Mouse (Mus musculus) neural tube, embryonic 11.5 days (tissue): ENCODE data around the gene Slc25a30. TPM values are rescaled to one million over a fixed set of nuclear protein-coding genes. Genes with fewer than 3 reads are reported as not detected.
A peak's percentile ranks its signal among the peaks of the same experiment; 100 is the strongest.

Experiments used
- ATAC-seq: fragments of 200-750 bp; cut with Nextera tagmentation; 2 replicates; pipeline ENCODE4 v1.8.0; 2017; ENCODE audit warnings: moderate number of reproducible peaks, mild to moderate bottlenecking, moderate TSS enrichment, moderate library complexity; ENCODE audit not compliant: insufficient read depth, low FRiP score, low TSS enrichment
- DNase-seq: peaks from one replicate; pipeline ENCODE4 v3.0.0-alpha.2; 2015; ENCODE audit warnings: low spot score
- H3K27ac ChIP-seq: fragments of 300-500 bp; sonication (generic); 2 replicates; pipeline ENCODE4 v1.5.1; 2014; ENCODE audit warnings: low read depth, mild to moderate bottlenecking, low read length
- H3K27me3 ChIP-seq: fragments of 300-500 bp; sonication (generic); 2 replicates; pipeline ENCODE4 v1.6.1; 2014; ENCODE audit warnings: mild to moderate bottlenecking, low read length, mixed read lengths; ENCODE audit not compliant: control insufficient read depth, insufficient read depth
- H3K36me3 ChIP-seq: fragments of 300-500 bp; sonication (generic); 2 replicates; pipeline ENCODE4 v1.6.1; 2014; ENCODE audit warnings: mild to moderate bottlenecking, low read length, moderate library complexity, mixed read lengths; ENCODE audit not compliant: control insufficient read depth, insufficient read depth
- H3K4me1 ChIP-seq: fragments of 300-500 bp; sonication (generic); 2 replicates; pipeline ENCODE4 v1.6.1; 2014; ENCODE audit warnings: low read length, mixed read lengths; ENCODE audit not compliant: control insufficient read depth, insufficient read depth
- H3K4me2 ChIP-seq: fragments of 300-500 bp; sonication (generic); 2 replicates; pipeline ENCODE4 v1.6.1; 2014; ENCODE audit warnings: low read depth, mild to moderate bottlenecking, moderate library complexity
- H3K4me3 ChIP-seq: fragments of 300-500 bp; sonication (generic); 2 replicates; pipeline ENCODE4 v1.5.1; 2014; ENCODE audit warnings: low read depth, low read length
- H3K9ac ChIP-seq: fragments of 300-500 bp; sonication (generic); 2 replicates; pipeline ENCODE4 v1.6.1; 2014; ENCODE audit warnings: mild to moderate bottlenecking, low read length
- H3K9me3 ChIP-seq: fragments of 300-500 bp; sonication (generic); 2 replicates; pipeline ENCODE4 v1.6.1; 2016; ENCODE audit warnings: low read length; ENCODE audit not compliant: control insufficient read depth
- whole genome bisulfite sequencing: fragments of 180-500 bp; shearing (Covaris S2); extraction: QIAGEN DNeasy Blood & Tissue Kit; methylation state at CpG from one replicate; pipeline ENCODE4 v1.1.7; 2014; 5-methylcytosine and 5-hydroxymethylcytosine counted together
- polyA plus RNA-seq: library from polyadenylated mRNA; unstranded; fragments of >200 nt; fragmentation: Nextera tagmentation; extraction: Ambion mirVana; gene quantifications from 2 replicates; pipeline ENCODE4 v1.2.1, GENCODE M21; 2014

The Slc25a30 gene
- polyA plus RNA-seq, 1 experiment from 2014 or later = 7.9 TPM

DNA sequence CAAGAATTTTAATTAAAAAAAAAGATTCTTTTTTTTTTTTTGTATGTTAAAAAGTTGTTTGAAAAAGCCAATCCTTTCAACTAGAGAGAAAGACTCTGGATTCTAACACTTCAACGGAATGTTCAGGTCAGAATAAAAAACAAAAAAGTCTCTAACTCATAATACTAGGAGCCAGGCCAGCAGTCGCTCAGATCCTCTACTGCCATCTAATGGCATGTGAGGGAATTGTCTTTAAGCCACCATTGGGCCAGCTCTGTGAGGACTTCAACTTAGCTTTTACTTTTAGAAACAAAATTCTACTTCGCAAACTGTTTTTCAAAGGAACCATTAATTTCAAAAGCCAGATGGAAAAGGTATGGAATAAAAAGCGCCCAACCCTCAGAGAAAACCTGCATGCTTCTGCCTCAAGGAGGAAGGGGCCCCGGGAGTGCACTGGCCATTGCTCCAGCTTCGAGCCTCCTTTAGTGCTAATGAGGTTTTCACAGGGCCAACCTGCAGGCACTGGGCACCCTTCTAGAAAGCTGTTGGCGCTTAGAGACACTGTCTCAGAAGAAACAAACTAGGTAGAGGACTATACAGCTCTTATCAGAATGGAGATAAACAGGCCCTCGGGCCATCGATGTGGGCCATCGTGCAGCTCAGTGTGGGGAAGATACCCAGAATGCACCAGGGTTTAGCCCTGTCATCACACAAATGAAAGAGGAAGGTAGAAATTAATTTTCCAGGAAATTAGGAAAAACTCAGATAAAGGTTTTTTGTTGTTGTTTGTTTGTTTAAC is 25.6 kb downstream of the Slc25a30 start:
- 62% methylated on average over 10 of the region's 10 CpGs for WGBS
- H3K9ac ChIP-seq = no peak overlapping the region
- H3K27me3 ChIP-seq = no peaks in the 10 kb centered on the region
- H3K36me3 ChIP-seq = 0 out of 2 replicates have a peak, but pooled peaks cover 2% of the 10 kb centered on the region
- no peak overlapping the region for H3K27ac ChIP-seq
- no peak overlapping the region for H3K4me2 ChIP-seq
- H3K4me3 ChIP-seq = no peak overlapping the region
- no peaks in the 10 kb centered on the region for H3K9me3 ChIP-seq
- H3K4me1 ChIP-seq = no peaks in the 10 kb centered on the region
- ATAC-seq = no peak
- DNase-seq = peak; percentile 23

DNA sequence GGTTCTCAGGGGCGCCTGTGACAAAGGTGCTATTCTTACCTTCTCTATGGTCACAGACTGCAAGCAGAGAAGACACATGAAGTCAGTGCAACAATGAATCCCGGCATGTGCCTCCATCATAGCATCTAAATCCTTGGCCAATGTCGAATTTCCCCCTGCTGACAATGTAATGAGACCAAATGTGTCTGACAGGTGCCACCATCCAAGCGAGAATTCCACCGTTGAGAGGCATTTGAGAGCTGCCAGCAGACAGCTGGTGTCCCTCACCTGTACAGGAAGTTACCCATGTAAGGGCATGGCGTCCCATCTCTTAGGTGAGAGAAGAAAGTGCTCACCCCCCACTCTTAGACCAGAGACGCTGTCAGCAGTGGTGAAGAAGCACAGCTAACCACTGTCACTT is 28.4 kb downstream of the Slc25a30 start:
- H3K36me3 ChIP-seq = 0 out of 2 replicates have a peak, but pooled peaks cover 2% of the 10 kb centered on the region
- H3K4me1 ChIP-seq = peaks cover 2% of the 10 kb centered on the region
- DNase-seq = no peak
- no peak overlapping the region for H3K27ac ChIP-seq
- H3K4me3 ChIP-seq = no peak overlapping the region
- no peaks in the 10 kb centered on the region for H3K9me3 ChIP-seq
- H3K4me2 ChIP-seq = no peak overlapping the region
- WGBS = 80% methylated on average over 7 of the region's 7 CpGs
- no peak for ATAC-seq
- no peak overlapping the region for H3K9ac ChIP-seq
- H3K27me3 ChIP-seq = no peaks in the 10 kb centered on the region

DNA sequence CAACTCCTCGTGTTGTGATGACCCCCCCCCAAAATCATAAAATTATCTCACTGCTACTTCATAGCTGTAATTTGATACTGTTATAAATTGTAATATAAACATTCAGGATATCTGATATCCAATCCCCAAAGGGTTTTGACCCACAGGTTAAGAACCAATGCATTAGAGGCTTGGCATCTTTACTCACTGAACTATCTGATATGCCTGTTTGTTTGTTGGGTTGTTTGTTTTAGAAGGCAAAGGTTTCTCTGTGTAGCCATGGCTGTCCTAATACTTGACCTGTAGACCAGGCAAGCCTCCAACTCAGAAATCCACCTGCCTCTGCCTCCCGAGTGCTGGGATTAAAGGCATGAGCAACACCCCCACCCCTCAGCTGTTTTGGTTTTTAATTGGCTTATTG is 29.0 kb downstream of the Slc25a30 start:
- H3K9ac ChIP-seq = no peak overlapping the region
- no peak for ATAC-seq
- no peak overlapping the region for H3K4me2 ChIP-seq
- H3K27ac ChIP-seq = no peak overlapping the region
- no peaks in the 10 kb centered on the region for H3K9me3 ChIP-seq
- no peak overlapping the region for H3K4me3 ChIP-seq
- H3K27me3 ChIP-seq = no peaks in the 10 kb centered on the region
- DNase-seq = no peak
- 0 out of 2 replicates have a peak, but pooled peaks cover 2% of the 10 kb centered on the region for H3K36me3 ChIP-seq
- WGBS = 90% methylated on average over 2 of the region's 2 CpGs
- peaks cover 8% of the 10 kb centered on the region for H3K4me1 ChIP-seq

DNA sequence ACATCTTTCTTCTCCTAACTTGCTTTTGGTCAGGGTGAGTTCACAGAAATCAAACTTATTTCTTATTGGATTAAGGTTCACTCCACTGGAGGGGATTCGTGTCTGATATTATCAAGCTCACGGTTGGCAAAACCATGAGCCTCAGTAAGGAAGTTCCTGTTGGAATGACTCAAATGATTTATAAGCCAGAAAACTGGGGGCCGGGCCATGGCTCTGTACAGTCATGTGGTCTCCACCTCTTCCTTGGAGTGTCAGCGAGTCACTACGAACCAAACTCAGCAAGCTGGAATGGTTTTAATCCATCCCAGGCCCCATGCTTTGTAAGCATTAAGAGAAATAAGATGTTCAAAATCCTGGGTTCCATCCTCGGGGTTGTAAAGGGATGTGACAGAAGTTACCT is 29.9 kb downstream of the Slc25a30 start:
- WGBS = 90% methylated on average over 6 of the region's 6 CpGs
- no peak for DNase-seq
- Histone ChIP-seq H3K9ac (no peak overlapping the region), H3K27me3 (no peaks in the 10 kb centered on the region), H3K4me3 (no peak overlapping the region), H3K36me3 (no peaks in the 10 kb centered on the region), H3K4me1 (peaks cover 13% of the 10 kb centered on the region), H3K4me2 (no peak overlapping the region), H3K27ac (no peak overlapping the region), H3K9me3 (no peaks in the 10 kb centered on the region)
- ATAC-seq = no peak

DNA sequence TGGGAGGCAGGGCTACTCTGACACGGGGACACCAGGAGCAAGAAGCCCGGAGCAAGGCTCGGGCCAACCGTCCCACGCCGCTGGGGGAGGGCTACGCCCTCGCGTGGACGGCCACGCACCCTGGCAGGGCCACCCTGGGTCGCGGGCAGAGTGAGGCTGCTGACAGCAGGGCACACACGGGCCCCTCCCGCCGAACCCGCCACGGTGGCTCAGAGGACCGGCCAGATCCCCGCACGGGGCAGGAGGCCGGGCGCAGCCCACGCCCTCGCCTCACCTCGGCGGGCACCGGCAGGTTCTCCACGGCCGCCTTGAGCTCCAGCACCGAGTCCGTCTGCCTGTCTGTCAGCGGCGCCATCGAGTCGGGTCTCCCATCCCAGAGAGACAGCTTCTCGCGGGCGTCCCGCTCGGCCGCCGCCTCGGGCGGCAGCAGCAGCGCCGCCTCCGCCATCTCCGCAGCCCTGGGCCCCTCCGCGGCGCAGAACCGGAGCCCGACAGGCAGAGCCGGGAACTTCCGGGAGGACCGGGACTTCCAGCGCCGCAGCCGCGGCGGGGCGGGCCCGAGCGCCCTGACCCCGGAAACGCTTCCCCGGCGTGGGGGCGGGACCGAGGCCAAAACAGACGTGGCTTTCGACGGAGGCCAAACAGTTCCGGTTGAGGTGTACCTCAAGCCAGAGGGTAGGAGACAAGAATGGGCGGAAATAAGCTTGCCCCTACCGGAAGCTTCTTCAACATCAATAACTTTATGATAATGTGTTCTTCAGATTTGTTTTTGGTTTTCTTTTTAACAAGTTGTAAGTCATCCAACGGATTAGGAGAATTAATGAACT is 32.6 kb downstream of the Slc25a30 start, which contains the start of gene Cog3:
Gene Cog3, minus strand, starts transcription at position 527 of the 827 bp plus-strand sequence.
- peak; percentile 94 for DNase-seq
- Histone ChIP-seq H3K27ac (peak within 1 kb of the TSS; percentile 79), H3K36me3 (no peaks in the 10 kb centered on the region), H3K4me2 (peak within 1 kb of the TSS; percentile 84), H3K4me3 (peak within 1 kb of the TSS; percentile 96), H3K27me3 (no peaks in the 10 kb centered on the region), H3K4me1 (peaks cover 13% of the 10 kb centered on the region), H3K9ac (peak within 1 kb of the TSS; percentile 86), H3K9me3 (no peaks in the 10 kb centered on the region)
- peak; percentile 97 for ATAC-seq
- WGBS = under 1% methylated on average over 78 of the region's 78 CpGs

DNA sequence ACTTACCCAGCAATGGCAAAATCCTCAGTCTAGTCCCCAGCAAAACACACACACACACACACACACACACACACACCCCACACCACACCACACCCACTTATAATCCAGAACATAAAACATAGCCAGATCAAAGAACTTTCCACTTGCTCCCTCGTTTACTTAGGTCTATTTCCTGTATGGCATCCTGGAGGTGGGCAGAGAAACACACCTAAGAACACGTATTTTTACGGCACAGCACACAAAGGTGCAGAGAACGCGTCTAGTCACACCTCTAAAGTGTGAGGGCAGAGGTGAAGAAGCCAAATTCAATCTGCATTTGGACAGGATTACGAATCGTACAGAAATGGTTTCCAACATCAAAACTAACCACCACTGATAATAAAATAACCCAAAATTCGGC is 33.6 kb downstream of the Slc25a30 start:
- no peaks in the 10 kb centered on the region for H3K9me3 ChIP-seq
- peak overlapping the region; percentile 84 for H3K4me2 ChIP-seq
- H3K27ac ChIP-seq = no peak overlapping the region
- H3K27me3 ChIP-seq = no peaks in the 10 kb centered on the region
- DNase-seq (no peak), ATAC-seq (no peak)
- peaks cover 13% of the 10 kb centered on the region for H3K4me1 ChIP-seq
- peak overlapping the region; percentile 96 for H3K4me3 ChIP-seq
- H3K9ac ChIP-seq = no peak overlapping the region
- H3K36me3 ChIP-seq = no peaks in the 10 kb centered on the region
- 64% methylated on average over 8 of the region's 8 CpGs for WGBS

DNA sequence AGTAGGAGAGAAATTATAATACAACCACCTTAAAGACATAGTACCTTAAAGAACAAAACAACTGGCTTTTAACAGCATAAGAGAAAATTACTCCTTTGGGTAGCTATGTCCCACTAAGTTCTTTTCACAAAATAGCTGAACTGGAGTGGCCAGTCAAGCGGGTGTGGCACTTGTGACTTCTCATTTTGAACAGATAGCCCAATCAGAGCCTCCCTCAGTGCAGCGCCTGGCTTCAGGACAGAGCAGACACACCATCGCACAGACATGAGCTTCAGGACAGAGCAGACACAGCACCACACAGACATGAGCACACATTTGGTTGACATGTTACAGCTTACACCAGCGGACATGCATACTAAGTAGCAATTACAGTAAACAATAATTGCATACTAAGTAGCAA is 35.8 kb downstream of the Slc25a30 start:
- WGBS = 88% methylated on average over 4 of the region's 4 CpGs
- ATAC-seq = no peak
- H3K36me3 ChIP-seq = peaks cover 2% of the 10 kb centered on the region; the same call in 1 of the 2 replicates
- no peak for DNase-seq
- no peaks in the 10 kb centered on the region for H3K9me3 ChIP-seq
- H3K27ac ChIP-seq = no peak overlapping the region
- no peak overlapping the region for H3K4me2 ChIP-seq
- H3K27me3 ChIP-seq = no peaks in the 10 kb centered on the region
- no peak overlapping the region for H3K4me3 ChIP-seq
- H3K4me1 ChIP-seq = peaks cover 13% of the 10 kb centered on the region
- H3K9ac ChIP-seq = no peak overlapping the region

DNA sequence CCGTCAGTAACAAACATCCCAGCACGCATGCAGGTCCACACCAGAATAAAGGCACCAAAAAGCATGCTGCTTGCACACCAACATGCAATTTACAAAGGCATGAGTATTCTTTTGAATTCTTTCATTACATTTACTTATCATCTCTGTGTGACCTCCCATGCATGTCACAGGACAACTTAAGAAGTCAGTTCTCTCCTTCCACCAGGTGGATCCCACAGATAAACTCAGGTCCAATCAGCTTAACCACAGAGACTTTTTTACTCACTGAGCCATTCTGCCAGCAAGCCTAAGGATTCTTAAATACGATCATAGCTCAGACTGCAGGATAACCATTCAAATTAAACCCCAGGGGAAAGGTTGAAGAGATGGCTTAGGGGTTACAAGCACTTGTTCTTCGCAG is 37.7 kb downstream of the Slc25a30 start:
- Histone ChIP-seq H3K27me3 (no peaks in the 10 kb centered on the region), H3K4me1 (peaks cover 13% of the 10 kb centered on the region)

More for the DNA sequence above, 37.7 kb downstream of the Slc25a30 start:
- Histone ChIP-seq H3K4me3 (no peak overlapping the region), H3K27ac (no peak overlapping the region), H3K4me2 (no peak overlapping the region), H3K36me3 (peaks cover 2% of the 10 kb centered on the region; the same call in 1 of the 2 replicates), H3K9me3 (no peaks in the 10 kb centered on the region), H3K9ac (no peak overlapping the region)
- ATAC-seq = no peak
- 96% methylated on average over 4 of the region's 4 CpGs for WGBS
- DNase-seq = no peak
